Mouse (Mus musculus) T-helper 1 cell (primary cell): ENCODE results near the gene Pld3.

Experiments
- in situ Hi-C: fragments of 300-600 bp; cut with MboI, MseI; formaldehyde crosslinking; loops from one replicate; pipeline ENCODE4 v1.15.1; 2025; ENCODE audit warnings: high pct_unique_total_duplicates

Pld3 gene

GRCm38 (mm10) chr7:27523805-27524204 lies 29.2 kb downstream of the Pld3 start:
- in situ Hi-C loops, result no loop called here

GRCm38 (mm10) chr7:27522967-27523366 lies 30.1 kb downstream of the Pld3 start, which contains the start of gene Hipk4:
Gene Hipk4 (plus strand): TSS chr7:27523267.
- in situ Hi-C loops, result no loop called here

- in situ Hi-C loops, result no loop called here
These were observed 32.4 kb downstream of the Pld3 start for GRCm38 (mm10) chr7:27520599-27520998.

- in situ Hi-C loops, result no loop called here
These were observed 32.9 kb downstream of the Pld3 start for GRCm38 (mm10) chr7:27520104-27520503.

GRCm38 (mm10) chr7:27518314-27518713 lies 34.7 kb downstream of the Pld3 start:
- in situ Hi-C loops, result no loop called here

- in situ Hi-C loops, result no loop called here
These were observed 38.1 kb downstream of the Pld3 start for GRCm38 (mm10) chr7:27514961-27515360.

GRCm38 (mm10) chr7:27510809-27511208 lies 42.2 kb downstream of the Pld3 start:
- in situ Hi-C loops, result no loop called here

- in situ Hi-C loops, result no loop called here
These were observed 44.4 kb downstream of the Pld3 start for GRCm38 (mm10) chr7:27508648-27509005.

- in situ Hi-C loops, result no loop called here
These were observed 45.0 kb downstream of the Pld3 start for GRCm38 (mm10) chr7:27507711-27508647.

GRCm38 (mm10) chr7:27506765-27507370 lies 46.1 kb downstream of the Pld3 start:
- in situ Hi-C loops, result no loop called here

GRCm38 (mm10) chr7:27501620-27502019 lies 51.4 kb downstream of the Pld3 start:
- in situ Hi-C loops, result no loop called here

GRCm38 (mm10) chr7:27499036-27499435 lies 54.0 kb downstream of the Pld3 start, which contains the start of gene Prx:
Gene Prx (plus strand): TSS chr7:27499324.
- in situ Hi-C loops, result loop anchor here (5.0 kb wide), 1 partner anchor 98 kb away; no protein-coding TSS in a partner anchor

GRCm38 (mm10) chr7:27494659-27495367 lies 58.2 kb downstream of the Pld3 start:
- in situ Hi-C loops, result loop anchor here (5.0 kb wide), 1 partner anchor 102 kb away; no protein-coding TSS in a partner anchor

- in situ Hi-C loops, result no loop called here
These were observed 59.6 kb downstream of the Pld3 start for GRCm38 (mm10) chr7:27493450-27493849.

GRCm38 (mm10) chr7:27493022-27493421 lies 60.0 kb downstream of the Pld3 start:
- in situ Hi-C loops, result no loop called here

- in situ Hi-C loops, result no loop called here
These were observed 61.2 kb downstream of the Pld3 start for GRCm38 (mm10) chr7:27491856-27492255.

GRCm38 (mm10) chr7:27490543-27491329 lies 62.3 kb downstream of the Pld3 start:
- in situ Hi-C loops, result no loop called here

- in situ Hi-C loops, result no loop called here
These were observed 62.8 kb downstream of the Pld3 start for GRCm38 (mm10) chr7:27490227-27490542.

- in situ Hi-C loops, result no loop called here
These were observed 63.6 kb downstream of the Pld3 start for GRCm38 (mm10) chr7:27489270-27489869.

GRCm38 (mm10) chr7:27487740-27488268 lies 65.2 kb downstream of the Pld3 start:
- in situ Hi-C loops, result no loop called here
